Mouse (Mus musculus) MEL (cell line): Measurements from ENCODE around the gene Lypd8. TPM values are rescaled to one million over a fixed set of nuclear protein-coding genes. Genes with fewer than 3 reads are reported as not detected.
A peak's percentile ranks its signal among the peaks of the same experiment; 100 is the strongest.
"Not testable (repeated sequence)": the region's sequence is repeated elsewhere in the genome, so short reads cannot be mapped to it uniquely, and the experiment has no call there.

Experiments
- DNase-seq: peaks from one replicate; pipeline ENCODE4 v3.0.0; 2011; ENCODE audit warnings: low read depth, low spot score
- H3K27ac ChIP-seq: 2 replicates; pipeline ENCODE4 v1.5.1; 2012; ENCODE audit warnings: low read depth, mild to moderate bottlenecking, control low read depth, low read length, moderate library complexity; ENCODE audit not compliant: control insufficient read depth
- H3K27me3 ChIP-seq, 2 experiments: fragments of 150-350 bp in 1 of 2; sonication (generic) in 1 of 2; 2 replicates each; pipeline ENCODE4 v1.6.1; 2012; ENCODE audit warnings: low read length in 2 of 2, mild to moderate bottlenecking in 2 of 2, improper control_type of control experiment in 1 of 2, moderate library complexity in 1 of 2; ENCODE audit not compliant: insufficient read depth in 2 of 2, control insufficient read depth in 1 of 2
- H3K36me3 ChIP-seq, 2 experiments: 2 replicates each; pipeline ENCODE4 v1.6.1; 2012 to 2014; ENCODE audit warnings: low read length in 2 of 2, improper control_type of control experiment in 1 of 2, inconsistent platforms in 1 of 2, mild to moderate bottlenecking in 1 of 2; ENCODE audit not compliant: insufficient read depth in 2 of 2, control insufficient read depth in 1 of 2
- H3K4me1 ChIP-seq, 2 experiments: fragments of 150-350 bp in 1 of 2; sonication (generic) in 1 of 2; 2 replicates each; pipeline ENCODE4 v1.6.1; 2012; ENCODE audit warnings: low read length in 2 of 2, improper control_type of control experiment in 1 of 2, mild to moderate bottlenecking in 1 of 2; ENCODE audit not compliant: insufficient read depth in 2 of 2, control insufficient read depth in 1 of 2
- H3K4me3 ChIP-seq, 2 experiments: fragments of 150-350 bp in 1 of 2; sonication (generic) in 1 of 2; 2 replicates each; pipeline ENCODE4 v1.5.1; 2012; ENCODE audit warnings: low read depth in 2 of 2, low read length in 2 of 2, mild to moderate bottlenecking in 2 of 2, moderate library complexity in 2 of 2, control low read depth in 1 of 2, improper control_type of control experiment in 1 of 2; ENCODE audit not compliant: control insufficient read depth in 1 of 2, insufficient read depth in 1 of 2
- H3K79me2 ChIP-seq: 2 replicates; pipeline ENCODE4 v1.6.1; 2012; ENCODE audit warnings: mild to moderate bottlenecking, low read length, moderate library complexity; ENCODE audit not compliant: control insufficient read depth, poor library complexity, insufficient read depth
- H3K9ac ChIP-seq: 2 replicates; pipeline ENCODE4 v1.6.1; 2012; ENCODE audit warnings: low read depth, mild to moderate bottlenecking, control low read depth, low read length, moderate library complexity; ENCODE audit not compliant: control insufficient read depth, poor library complexity, severe bottlenecking
- H3K9me3 ChIP-seq: fragments of 150-350 bp; sonication (generic); replicated peaks from 2 replicates; pipeline ENCODE4 v1.6.1; 2012; ENCODE audit warnings: mild to moderate bottlenecking, low read length, improper control_type of control experiment, moderate library complexity; ENCODE audit not compliant: insufficient read depth
- BHLHE40 ChIP-seq: IDR thresholded peaks from 2 replicates; pipeline ENCODE4 v1.6.1; 2012; ENCODE audit warnings: low read depth, mild to moderate bottlenecking, inconsistent platforms, low read length, improper control_type of control experiment, borderline replicate concordance
- EP300 ChIP-seq, 2 experiments: IDR thresholded peaks; 2 replicates each; pipeline ENCODE4 v1.6.1; 2011; ENCODE audit warnings: improper control_type of control experiment in 2 of 2, low read length in 2 of 2, low read depth in 1 of 2, mild to moderate bottlenecking in 1 of 2
- ETS1 ChIP-seq: IDR thresholded peaks from 2 replicates; pipeline ENCODE4 v1.6.1; 2012; ENCODE audit warnings: low read depth, mild to moderate bottlenecking, inconsistent platforms, low read length, improper control_type of control experiment, moderate library complexity
- GABPA ChIP-seq: IDR thresholded peaks from 2 replicates; pipeline ENCODE4 v1.6.1; 2012; ENCODE audit warnings: low read depth, mild to moderate bottlenecking, inconsistent platforms, low read length, improper control_type of control experiment, moderate library complexity
- GATA1 ChIP-seq: IDR thresholded peaks from 2 replicates; pipeline ENCODE4 v1.6.1; 2011; ENCODE audit warnings: low read depth, low read length, improper control_type of control experiment
- MEF2A ChIP-seq: IDR thresholded peaks from 2 replicates; pipeline ENCODE4 v1.6.1; 2014; ENCODE audit warnings: low read depth, mild to moderate bottlenecking, inconsistent platforms, low read length, improper control_type of control experiment; ENCODE audit not compliant: poor library complexity, insufficient replicate concordance, severe bottlenecking; ENCODE audit errors: extremely low read depth
- RCOR1 ChIP-seq: IDR thresholded peaks from 2 replicates; pipeline ENCODE4 v1.6.1; 2012; ENCODE audit warnings: low read depth, mild to moderate bottlenecking, inconsistent platforms, low read length, improper control_type of control experiment
- SIN3A ChIP-seq: IDR thresholded peaks from 2 replicates; pipeline ENCODE4 v1.6.1; 2012; ENCODE audit warnings: low read length, improper control_type of control experiment, inconsistent platforms
- USF1 ChIP-seq: IDR thresholded peaks from 2 replicates; pipeline ENCODE4 v1.6.1; 2014; ENCODE audit warnings: low read depth, mild to moderate bottlenecking, inconsistent platforms, low read length, improper control_type of control experiment, moderate library complexity
- ZC3H11A ChIP-seq: IDR thresholded peaks from 2 replicates; pipeline ENCODE4 v1.6.1; 2012; ENCODE audit warnings: low read depth, mild to moderate bottlenecking, inconsistent platforms, low read length, improper control_type of control experiment
- polyA plus RNA-seq, 2 experiments: library from polyadenylated mRNA; stranded (reverse) in 1 of 2; unstranded in 1 of 2; fragments of >175 nt in 1 of 2; fragments of >200 nt in 1 of 2; gene quantifications; 2 replicates each; pipeline versions ENCODE4 v1.2.1 to v1.2.4; 2012; ENCODE audit warnings: low replicate concordance in 2 of 2, low read depth in 1 of 2; ENCODE audit not compliant: insufficient read length in 2 of 2, insufficient read depth in 1 of 2, missing spikeins in 1 of 2
- total RNA-seq: library from RNA; depleted of rRNA; stranded (reverse); fragments of 300-350 nt; gene quantifications from 2 replicates; pipeline ENCODE4 v1.2.3, GENCODE M21; 2012

Lypd8 gene
- total and polyA plus RNA-seq, 3 experiments: 0.19 to 0.31 TPM; not detected in 1

GRCm38 (mm10) chr11:58357042-58357441, 21.8 kb upstream of the Lypd8 start:
- TF ChIP-seq GATA1: peak; percentile 75
- TF ChIP-seq MEF2A: no peak
- TF ChIP-seq EP300 (IDR thresholded peaks at IDR 0.05; ENCODE audit: low read depth in 1 of 2, low read length in 2 of 2): peak in 1 of 2 experiments; percentile 41; a peak in 1 of 4 replicates
- peak; percentile 34; the same call in 1 of the 2 replicates for TF ChIP-seq RCOR1
- TF ChIP-seq ETS1: no peak
- no peak for TF ChIP-seq ZC3H11A
- peak; percentile 54 for DNase-seq
- H3K27me3 ChIP-seq: no peaks in the 10 kb centered on the region
- no peak overlapping the region for H3K27ac ChIP-seq
- H3K9ac ChIP-seq: no peak overlapping the region
- no peak overlapping the region for H3K4me3 ChIP-seq
- no peaks in the 10 kb centered on the region for H3K79me2 ChIP-seq
- peaks cover 15 to 42% of the 10 kb centered on the region in 2 experiments for H3K4me1 ChIP-seq
- H3K9me3 ChIP-seq: no peaks in the 10 kb centered on the region
- H3K36me3 ChIP-seq: peaks cover 0 to 23% of the 10 kb centered on the region in 2 experiments; a peak in 2 of 4 replicates

- no peak; a peak in 1 of 4 replicates for TF ChIP-seq EP300 (IDR thresholded peaks at IDR 0.05; ENCODE audit: low read depth in 1 of 2, low read length in 2 of 2)
- TF ChIP-seq GATA1: peak; percentile 28; the same call in 1 of the 2 replicates
- TF ChIP-seq ETS1: peak; percentile 82
- no peak for TF ChIP-seq ZC3H11A
- peak; percentile 42; the same call in 1 of the 2 replicates for TF ChIP-seq SIN3A
- TF ChIP-seq USF1: peak; percentile 40; the same call in 1 of the 2 replicates
- TF ChIP-seq BHLHE40: peak; percentile 71
- TF ChIP-seq GABPA: no peak
These were observed 20.9 kb upstream of the Lypd8 start for GRCm38 (mm10) chr11:58357844-58358534.

GRCm38 (mm10) chr11:58362562-58362961, 16.3 kb upstream of the Lypd8 start:
- not testable (repeated sequence) for H3K27me3 ChIP-seq, H3K27ac ChIP-seq, H3K4me3 ChIP-seq, H3K9me3 ChIP-seq, H3K36me3 ChIP-seq, H3K9ac ChIP-seq, DNase-seq, H3K79me2 ChIP-seq, H3K4me1 ChIP-seq

More at GRCm38 (mm10) chr11:58357844-58358534, 20.9 kb upstream of the Lypd8 start:
- Histone ChIP-seq H3K36me3 (peaks cover 0 to 16% of the 10 kb centered on the region in 2 experiments; a peak in 2 of 4 replicates), H3K79me2 (no peaks in the 10 kb centered on the region), H3K9ac (no peak overlapping the region), H3K27me3 (no peaks in the 10 kb centered on the region), H3K4me3 (no peak overlapping the region), H3K27ac (no peak overlapping the region), H3K9me3 (no peaks in the 10 kb centered on the region), H3K4me1 (peaks cover 15 to 33% of the 10 kb centered on the region in 2 experiments)
- DNase-seq: peak; percentile 49
